Mouse (Mus musculus) kidney, postnatal 10 days (tissue): ENCODE measurements at regions not wholly inside any gene's neighbourhood (a gene's known extent, or its start where the extent isn't known, plus 50 kb on each side); places are given as distances from the start of the nearest gene placed in this dataset.

Experiments
- DNase-seq: peaks from one replicate; pipeline ENCODE4 v3.0.0; 2021; ENCODE audit warnings: mixed read lengths

- peak; percentile 90 for DNase-seq
These were observed 61.0 kb downstream of the Ccng2 start for GRCm38 (mm10) chr5:93328059-93328458.

DNA sequence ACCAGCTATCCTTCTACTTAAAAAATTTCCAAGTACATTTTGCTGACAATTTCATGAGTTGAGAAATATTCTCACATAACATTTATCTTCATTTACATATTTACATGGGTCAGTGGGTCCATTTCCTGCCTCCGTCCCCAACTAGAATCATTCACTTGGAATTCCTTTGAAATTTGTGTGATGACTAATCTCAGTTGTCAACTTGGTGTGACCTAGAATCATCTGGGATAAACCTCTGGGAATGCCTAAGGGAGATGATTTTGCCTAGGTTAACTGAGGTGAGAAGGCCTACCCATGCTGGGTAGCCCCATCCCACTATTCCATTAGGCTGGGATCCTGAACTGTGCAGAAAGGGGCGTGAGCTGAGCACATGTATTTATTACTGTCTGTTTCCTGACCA is 63.8 kb downstream of the Ccng2 start:
- no peak for DNase-seq

DNA sequence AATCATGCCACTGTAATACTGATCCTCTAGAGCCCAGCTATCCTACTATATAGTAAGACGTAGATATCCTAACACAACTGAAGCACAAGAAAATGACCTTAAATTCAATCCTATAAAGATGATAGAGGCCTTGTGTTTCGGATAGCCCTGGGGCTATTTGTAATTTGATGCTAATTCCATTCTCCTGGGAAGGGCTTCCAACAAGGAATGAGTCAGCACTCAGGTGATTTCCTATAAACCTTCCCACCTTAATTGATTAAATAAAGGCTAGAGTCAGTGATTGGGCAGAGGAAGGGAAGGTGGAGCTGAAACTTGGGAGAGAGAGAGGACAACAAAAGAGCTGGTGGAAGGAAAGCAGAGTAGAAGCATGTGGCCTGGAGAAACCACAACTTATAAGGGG is 86.0 kb downstream of the Ccng2 start:
- DNase-seq: no peak
